Mouse (Mus musculus): ENCODE measurements at regions not wholly inside any gene's neighbourhood (a gene's known extent, or its start where the extent isn't known, plus 50 kb on each side); places are given as distances from the start of the nearest gene placed in this dataset.
A peak's percentile ranks its signal among the peaks of the same experiment; 100 is the strongest.
"Not testable (repeated sequence)": the region's sequence is repeated elsewhere in the genome, so short reads cannot be mapped to it uniquely, and the experiment has no call there.

DNA sequence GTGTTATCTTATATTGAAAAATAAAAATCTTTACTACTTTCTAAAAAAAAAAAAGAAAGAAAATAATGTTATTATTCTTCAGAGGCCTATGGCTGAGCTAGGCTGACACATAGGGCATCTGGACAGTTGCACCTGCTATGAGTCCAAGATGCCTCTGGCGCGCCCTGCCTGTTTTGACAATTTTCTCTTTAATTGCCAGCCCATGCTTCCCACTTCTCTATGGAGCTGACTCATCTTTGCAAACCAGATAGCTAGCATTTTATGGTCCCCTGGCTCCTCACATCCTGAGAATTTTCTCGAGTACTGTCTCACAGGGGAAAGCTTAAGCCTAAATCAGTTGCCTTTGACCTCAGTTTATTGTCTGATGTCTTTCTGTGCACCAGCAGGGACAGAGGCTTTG is 232.2 kb downstream of the Utp18 start:
- peak; percentile 57 for ATAC-seq (ENCODE audit: low TSS enrichment)

DNA sequence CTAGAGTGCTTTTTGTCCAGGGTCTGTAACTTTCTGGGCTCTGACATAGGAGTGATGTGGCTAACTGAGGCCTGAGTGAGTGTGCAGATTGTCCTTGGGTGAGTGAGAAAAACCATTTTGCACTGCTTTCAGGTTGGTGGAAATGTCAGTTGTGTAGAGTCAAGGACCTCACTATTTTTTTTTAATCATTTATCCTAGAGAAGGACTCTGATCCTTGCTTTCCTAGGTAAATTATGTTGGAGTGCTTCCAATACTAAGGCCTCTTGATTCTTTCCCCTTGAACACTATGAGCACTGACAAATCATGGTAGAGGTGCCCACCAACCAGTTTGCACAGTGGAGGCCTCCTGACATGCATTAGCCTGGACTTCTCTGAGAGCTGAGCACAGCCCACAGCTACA is 233.6 kb downstream of the Utp18 start:
- not testable (repeated sequence) for ATAC-seq (ENCODE audit: low TSS enrichment)
